Mouse (Mus musculus) liver, postnatal 0 days (tissue): ENCODE results near the gene Rabggtb. TPM values are rescaled to one million over a fixed set of nuclear protein-coding genes. Genes with fewer than 3 reads are reported as not detected.

Experiments used
- ATAC-seq: fragments of 200-750 bp; cut with Nextera tagmentation; 2 replicates; pipeline ENCODE4 v1.8.0; 2017; ENCODE audit warnings: mild to moderate bottlenecking, moderate library complexity
- DNase-seq: peaks from one replicate; pipeline ENCODE4 v3.0.0-alpha.2; 2016
- H3K27ac ChIP-seq: fragments of 300-500 bp; sonication (generic); 2 replicates; pipeline ENCODE4 v1.5.1; 2014; ENCODE audit warnings: antibody characterized with exemption, moderate library complexity, mild to moderate bottlenecking, low read depth
- H3K27me3 ChIP-seq: fragments of 300-500 bp; sonication (generic); 2 replicates; pipeline ENCODE4 v1.6.1; 2014; ENCODE audit warnings: low read length, control low read depth, mixed read lengths; ENCODE audit not compliant: insufficient read depth
- H3K36me3 ChIP-seq: fragments of 300-500 bp; sonication (generic); replicated peaks from 2 replicates; pipeline ENCODE4 v1.6.1; 2014; ENCODE audit warnings: mild to moderate bottlenecking, control low read depth, low read length, moderate library complexity, mixed read lengths; ENCODE audit not compliant: insufficient read depth
- H3K4me1 ChIP-seq: fragments of 300-500 bp; sonication (generic); 2 replicates; pipeline ENCODE4 v1.6.1; 2014; ENCODE audit warnings: antibody characterized with exemption, mild to moderate bottlenecking, control low read depth; ENCODE audit not compliant: insufficient read depth
- H3K4me2 ChIP-seq: fragments of 300-500 bp; sonication (generic); 2 replicates; pipeline ENCODE4 v1.6.1; 2014; ENCODE audit warnings: low read depth, mild to moderate bottlenecking, low read length, moderate library complexity, mixed read lengths
- H3K4me3 ChIP-seq: fragments of 300-500 bp; sonication (generic); 2 replicates; pipeline ENCODE4 v1.5.1; 2014; ENCODE audit warnings: low read depth, low read length
- H3K9ac ChIP-seq: fragments of 300-500 bp; sonication (generic); replicated peaks from 2 replicates; pipeline ENCODE4 v1.6.1; 2014; ENCODE audit warnings: mild to moderate bottlenecking, moderate library complexity
- H3K9me3 ChIP-seq: fragments of 300-500 bp; sonication (generic); 2 replicates; pipeline ENCODE4 v1.6.1; 2016; ENCODE audit warnings: mild to moderate bottlenecking, control low read depth, low read length, mixed read lengths
- CTCF ChIP-seq: sonication (generic); IDR thresholded peaks from 2 replicates; pipeline ENCODE4 v1.5.1; 2016; ENCODE audit warnings: antibody characterized with exemption, low read depth
- EP300 ChIP-seq: IDR thresholded peaks from 2 replicates; pipeline ENCODE4 v1.6.1; 2016; ENCODE audit warnings: antibody characterized with exemption, low read depth, mild to moderate bottlenecking
- WGBS: fragments of 180-500 bp; shearing (Covaris S2); extraction: QIAGEN DNeasy Blood & Tissue Kit; methylation state at CpG from one replicate; pipeline ENCODE4 v1.1.7; 2014; ENCODE audit not compliant: insufficient replicate concordance; 5-methylcytosine and 5-hydroxymethylcytosine counted together
- polyA plus RNA-seq: library from polyadenylated mRNA; unstranded; fragments of >200 nt; fragmentation: Nextera tagmentation; extraction: Ambion mirVana; gene quantifications from 2 replicates; pipeline ENCODE4 v1.2.1, GENCODE M21; 2015

The Rabggtb gene
- polyA plus RNA-seq, 1 experiment from 2014 or later, result 31.8 TPM

DNA sequence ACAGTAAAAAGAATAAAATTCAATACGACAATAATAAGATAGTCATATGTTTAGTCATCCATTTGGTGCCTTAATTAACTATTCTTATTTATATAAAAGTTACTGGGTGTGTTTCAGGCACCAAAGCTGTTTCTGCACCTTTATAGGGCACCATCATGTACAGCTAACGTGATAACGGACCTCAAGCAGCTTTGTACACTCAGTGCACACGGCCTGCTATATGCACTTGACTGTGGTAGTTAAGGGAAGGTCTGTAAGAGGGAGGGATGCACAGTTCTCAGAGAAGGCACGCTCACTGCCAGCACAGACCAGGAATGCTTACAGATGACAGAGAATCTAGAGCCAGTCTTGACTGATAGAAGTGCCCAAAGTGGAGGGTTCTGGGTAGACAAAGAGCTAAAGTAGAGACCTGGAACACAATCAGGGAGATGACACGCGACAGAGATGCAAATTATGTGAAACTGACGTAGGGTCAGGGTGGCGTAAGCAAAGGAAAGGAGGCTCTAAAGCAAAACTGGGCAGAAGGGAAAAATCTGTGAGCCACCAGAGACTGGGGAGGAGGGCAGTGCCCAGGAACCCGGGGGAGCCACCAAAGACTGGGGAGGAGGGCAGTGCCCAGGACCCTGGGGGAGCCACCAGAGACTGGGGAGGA is 54.3 kb downstream of the Rabggtb start:
- TF ChIP-seq CTCF (no peak), EP300 (no peak)

More for the DNA sequence above, 54.3 kb downstream of the Rabggtb start:
- H3K9ac ChIP-seq, result no peak overlapping the region
- DNase-seq, result no peak
- no peak overlapping the region for H3K4me3 ChIP-seq
- WGBS, result 74% methylated on average over 10 of the region's 10 CpGs
- ATAC-seq, result no peak
- no peaks in the 10 kb centered on the region for H3K4me1 ChIP-seq
- H3K9me3 ChIP-seq, result no peaks in the 10 kb centered on the region
- H3K4me2 ChIP-seq, result no peak overlapping the region
- H3K36me3 ChIP-seq, result no peaks in the 10 kb centered on the region
- no peaks in the 10 kb centered on the region for H3K27me3 ChIP-seq
- no peak overlapping the region for H3K27ac ChIP-seq

Other genes with a start within 250 kb of the Rabggtb start
- gene St6galnac3, start 187.8 kb downstream of the Rabggtb start, polyA plus RNA-seq, result 4.5 and 5.0 TPM in 2 replicates
- gene Asb17, start 68.8 kb downstream of the Rabggtb start, polyA plus RNA-seq, result 0.40 and 0.66 TPM in 2 replicates
- gene Msh4, start 6.9 kb downstream of the Rabggtb start, polyA plus RNA-seq, result not detected in 2 replicates
- gene Acadm, start 31.6 kb upstream of the Rabggtb start, polyA plus RNA-seq, result 271 and 289 TPM in 2 replicates
- gene Slc44a5, start 60.4 kb upstream of the Rabggtb start, polyA plus RNA-seq, result 0.02 and 0.18 TPM in 2 replicates